Mouse (Mus musculus) neural tube, embryonic 14.5 days (tissue): Measurements from ENCODE around the gene Zfp282. TPM values are rescaled to one million over a fixed set of nuclear protein-coding genes. Genes with fewer than 3 reads are reported as not detected.

Experiments used
- ATAC-seq: fragments of 200-750 bp; cut with Nextera tagmentation; 2 replicates; pipeline ENCODE4 v1.8.0; 2017; ENCODE audit warnings: low read depth, mild to moderate bottlenecking, moderate TSS enrichment, moderate library complexity
- H3K27ac ChIP-seq: fragments of 300-500 bp; sonication (generic); 2 replicates; pipeline ENCODE4 v1.5.1; 2014; ENCODE audit warnings: low read depth, mild to moderate bottlenecking, control low read depth, low read length, moderate library complexity, mixed read lengths
- H3K27me3 ChIP-seq: fragments of 300-500 bp; sonication (generic); 2 replicates; pipeline ENCODE4 v1.6.1; 2014; ENCODE audit warnings: low read length; ENCODE audit not compliant: control insufficient read depth, insufficient read depth
- H3K36me3 ChIP-seq: fragments of 300-500 bp; sonication (generic); 2 replicates; pipeline ENCODE4 v1.6.1; 2014; ENCODE audit warnings: low read length, mixed read lengths; ENCODE audit not compliant: control insufficient read depth, insufficient read depth
- H3K4me1 ChIP-seq: fragments of 300-500 bp; sonication (generic); 2 replicates; pipeline ENCODE4 v1.6.1; 2014; ENCODE audit warnings: low read length; ENCODE audit not compliant: control insufficient read depth, insufficient read depth
- H3K4me2 ChIP-seq: fragments of 300-500 bp; sonication (generic); 2 replicates; pipeline ENCODE4 v1.6.1; 2014; ENCODE audit warnings: mild to moderate bottlenecking, low read depth, low read length, control low read depth
- H3K4me3 ChIP-seq: fragments of 300-500 bp; sonication (generic); 2 replicates; pipeline ENCODE4 v1.5.1; 2014; ENCODE audit warnings: low read depth, low read length, control low read depth, mixed read lengths
- H3K9ac ChIP-seq: fragments of 300-500 bp; sonication (generic); replicated peaks from 2 replicates; pipeline ENCODE4 v1.6.1; 2014; ENCODE audit warnings: low read depth, mild to moderate bottlenecking, control low read depth, low read length, mixed read lengths
- H3K9me3 ChIP-seq: fragments of 300-500 bp; sonication (generic); 2 replicates; pipeline ENCODE4 v1.6.1; 2016; ENCODE audit warnings: low read length; ENCODE audit not compliant: control insufficient read depth
- WGBS: fragments of 180-500 bp; shearing (Covaris S2); extraction: QIAGEN DNeasy Blood & Tissue Kit; methylation state at CpG from one replicate; pipeline ENCODE4 v1.1.7; 2014; 5-methylcytosine and 5-hydroxymethylcytosine counted together
- polyA plus RNA-seq: library from polyadenylated mRNA; unstranded; fragments of >200 nt; fragmentation: Nextera tagmentation; extraction: Ambion mirVana; gene quantifications from 2 replicates; pipeline ENCODE4 v1.2.1, GENCODE M21; 2014

Zfp282 gene
- polyA plus RNA-seq, 1 experiment from 2014 or later, result 15.9 TPM

DNA sequence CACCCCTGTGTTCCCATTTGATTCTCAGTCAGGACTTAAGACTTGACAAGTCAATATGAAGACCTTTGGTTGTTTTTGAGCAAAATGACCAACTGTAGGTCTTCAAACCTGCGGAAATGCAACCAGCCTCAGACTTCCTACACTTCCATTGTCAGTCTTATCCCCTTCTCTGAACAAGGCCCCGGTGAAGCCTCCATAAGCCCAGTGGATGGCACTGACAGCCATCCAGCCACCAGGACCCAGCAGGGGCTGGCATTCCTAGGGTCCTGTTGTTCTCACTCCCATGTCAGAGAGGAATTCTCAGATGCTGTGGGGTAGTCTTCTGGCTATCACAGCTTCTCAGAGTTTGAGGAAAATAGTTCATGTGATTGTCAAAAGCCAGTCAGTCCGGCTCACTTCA lies 1.6 kb downstream of the Zfp282 start:
- peak overlapping the region; percentile 96 for H3K4me3 ChIP-seq
- peaks cover 14% of the 10 kb centered on the region for H3K4me1 ChIP-seq
- H3K4me2 ChIP-seq, result peak overlapping the region; percentile 97
- 47% methylated on average over 3 of the region's 3 CpGs for WGBS
- peaks cover 20% of the 10 kb centered on the region for H3K36me3 ChIP-seq
- peak overlapping the region; percentile 94 for H3K9ac ChIP-seq
- no peak for ATAC-seq
- no peaks in the 10 kb centered on the region for H3K27me3 ChIP-seq
- H3K9me3 ChIP-seq, result no peaks in the 10 kb centered on the region
- peak overlapping the region; percentile 95 for H3K27ac ChIP-seq

- Histone ChIP-seq H3K27ac (no peak overlapping the region), H3K9me3 (no peaks in the 10 kb centered on the region), H3K4me3 (peak overlapping the region; percentile 96), H3K9ac (no peak overlapping the region; the same call in 1 of the 2 replicates), H3K4me1 (peaks cover 14% of the 10 kb centered on the region), H3K4me2 (peak overlapping the region; percentile 97), H3K36me3 (peaks cover 26% of the 10 kb centered on the region), H3K27me3 (no peaks in the 10 kb centered on the region)
- no peak for ATAC-seq
- 73% methylated on average over 4 of the region's 4 CpGs for WGBS
These were observed 2.2 kb downstream of the Zfp282 start for GRCm38 (mm10) chr6:47879049-47879716.

- Histone ChIP-seq H3K9me3 (no peaks in the 10 kb centered on the region), H3K4me1 (peaks cover 14% of the 10 kb centered on the region), H3K9ac (no peak overlapping the region), H3K27me3 (no peaks in the 10 kb centered on the region), H3K27ac (no peak overlapping the region), H3K4me3 (no peak overlapping the region), H3K4me2 (no peak overlapping the region), H3K36me3 (peaks cover 34% of the 10 kb centered on the region)
- ATAC-seq, result no peak
- 96% methylated on average over 10 of the region's 10 CpGs for WGBS
These were observed 3.2 kb downstream of the Zfp282 start for GRCm38 (mm10) chr6:47880166-47880565.

- 92% methylated on average over 8 of the region's 8 CpGs for WGBS
- H3K9me3 ChIP-seq, result no peaks in the 10 kb centered on the region
- H3K9ac ChIP-seq, result no peak overlapping the region
- no peak for ATAC-seq
- no peak overlapping the region for H3K4me3 ChIP-seq
- no peak overlapping the region for H3K4me2 ChIP-seq
- peaks cover 49% of the 10 kb centered on the region for H3K36me3 ChIP-seq
- H3K27ac ChIP-seq, result no peak overlapping the region
- H3K27me3 ChIP-seq, result no peaks in the 10 kb centered on the region
- no peaks in the 10 kb centered on the region for H3K4me1 ChIP-seq
These were observed 11.9 kb downstream of the Zfp282 start for GRCm38 (mm10) chr6:47888812-47889383.

- no peak for ATAC-seq
- peaks cover 28% of the 10 kb centered on the region for H3K36me3 ChIP-seq
- 96% methylated on average over 6 of the region's 6 CpGs for WGBS
These were observed 22.4 kb downstream of the Zfp282 start for GRCm38 (mm10) chr6:47899416-47899815.

DNA sequence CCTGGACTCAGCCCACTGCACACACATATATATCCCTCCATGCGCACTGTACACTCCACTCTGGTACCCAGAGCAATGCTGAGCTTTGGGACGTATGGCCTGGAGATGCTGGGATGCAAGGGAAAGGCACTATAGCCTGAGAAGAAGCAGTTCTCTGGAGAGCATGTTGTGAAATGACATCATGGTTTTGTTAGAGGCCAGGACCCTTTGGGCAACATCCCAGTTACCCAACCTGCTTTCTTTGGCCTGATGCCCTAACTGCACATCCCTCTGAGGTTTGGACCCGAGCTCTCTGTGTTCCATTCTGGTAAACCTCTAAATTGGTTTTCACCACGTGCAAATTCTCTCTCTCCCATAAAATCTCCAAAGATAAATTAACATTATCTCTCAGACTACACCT lies 26.6 kb downstream of the Zfp282 start:
- Histone ChIP-seq H3K9me3 (no peaks in the 10 kb centered on the region), H3K9ac (no peak overlapping the region), H3K4me1 (no peaks in the 10 kb centered on the region), H3K27ac (no peak overlapping the region), H3K4me3 (no peak overlapping the region), H3K4me2 (no peak overlapping the region), H3K36me3 (peaks cover 48% of the 10 kb centered on the region), H3K27me3 (no peaks in the 10 kb centered on the region)
- no peak for ATAC-seq
- WGBS, result 69% methylated on average over 4 of the region's 4 CpGs

More at GRCm38 (mm10) chr6:47899416-47899815, 22.4 kb downstream of the Zfp282 start:
- Histone ChIP-seq H3K9ac (no peak overlapping the region), H3K27ac (no peak overlapping the region), H3K4me3 (no peak overlapping the region), H3K4me2 (no peak overlapping the region), H3K4me1 (no peaks in the 10 kb centered on the region), H3K9me3 (no peaks in the 10 kb centered on the region), H3K27me3 (no peaks in the 10 kb centered on the region)

- Histone ChIP-seq H3K27me3 (no peaks in the 10 kb centered on the region), H3K36me3 (peaks cover 40% of the 10 kb centered on the region), H3K4me1 (no peaks in the 10 kb centered on the region), H3K4me2 (no peak overlapping the region), H3K4me3 (no peak overlapping the region), H3K9me3 (no peaks in the 10 kb centered on the region), H3K9ac (no peak overlapping the region), H3K27ac (no peak overlapping the region)
- ATAC-seq, result no peak
- 37% methylated on average over 19 of the region's 19 CpGs for WGBS
These were observed 27.4 kb downstream of the Zfp282 start for GRCm38 (mm10) chr6:47904361-47904760.

DNA sequence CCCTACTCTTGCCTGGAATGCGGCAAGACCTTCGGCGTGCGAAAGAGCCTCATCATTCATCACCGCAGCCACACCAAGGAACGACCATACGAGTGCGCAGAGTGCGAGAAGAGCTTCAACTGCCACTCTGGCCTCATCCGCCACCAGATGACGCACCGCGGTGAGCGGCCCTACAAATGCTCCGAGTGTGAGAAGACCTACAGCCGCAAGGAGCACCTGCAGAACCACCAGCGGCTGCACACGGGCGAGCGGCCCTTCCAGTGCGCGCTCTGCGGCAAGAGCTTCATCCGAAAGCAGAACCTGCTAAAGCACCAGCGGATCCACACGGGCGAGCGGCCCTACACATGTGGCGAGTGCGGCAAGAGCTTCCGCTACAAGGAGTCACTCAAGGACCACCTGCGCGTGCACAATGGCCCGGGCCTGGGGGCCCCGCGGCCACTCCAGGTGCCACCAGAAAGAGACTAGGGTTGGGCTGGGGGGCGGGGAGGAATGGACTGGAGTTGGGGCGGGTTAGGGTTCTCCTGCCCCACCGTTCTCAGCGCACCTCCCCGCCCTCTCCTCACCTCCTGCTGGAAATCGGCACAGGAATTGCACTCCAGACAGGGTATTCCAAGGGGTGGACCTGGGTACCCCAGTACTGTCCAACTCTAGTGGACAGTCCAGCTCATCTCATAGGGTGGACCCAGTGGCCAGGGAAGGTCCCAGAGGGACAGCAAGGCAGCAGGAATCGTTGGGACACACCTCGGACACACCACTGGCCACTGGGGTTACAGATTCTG lies 28.1 kb downstream of the Zfp282 start:
- peaks cover 40% of the 10 kb centered on the region for H3K36me3 ChIP-seq
- H3K9ac ChIP-seq, result no peak overlapping the region
- ATAC-seq, result peak; percentile 28; the same call in 1 of the 2 replicates
- no peaks in the 10 kb centered on the region for H3K9me3 ChIP-seq
- no peaks in the 10 kb centered on the region for H3K27me3 ChIP-seq
- H3K27ac ChIP-seq, result no peak overlapping the region
- no peak overlapping the region for H3K4me3 ChIP-seq
- no peak overlapping the region for H3K4me2 ChIP-seq
- no peaks in the 10 kb centered on the region for H3K4me1 ChIP-seq
- 49% methylated on average over 44 of the region's 44 CpGs for WGBS

DNA sequence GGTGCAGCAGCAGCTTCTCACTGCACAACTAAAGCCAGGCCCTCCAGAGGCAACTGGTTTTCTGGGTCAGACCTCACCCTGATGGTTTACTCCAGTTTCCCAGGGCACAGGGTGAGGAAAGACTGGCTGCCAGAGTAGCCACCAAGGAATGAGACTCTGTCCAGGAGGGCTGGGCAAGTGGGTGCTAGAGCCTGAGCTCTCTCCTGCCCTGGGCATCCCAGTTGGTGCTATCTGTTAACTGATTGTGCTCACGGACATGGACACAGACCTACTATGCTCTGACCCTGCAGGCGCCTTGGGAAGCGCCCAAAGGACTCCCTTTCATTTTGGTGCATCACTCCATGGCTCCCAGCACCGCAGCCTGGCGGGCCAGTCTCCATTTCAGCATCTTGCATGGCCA lies 29.3 kb downstream of the Zfp282 start:
- 97% methylated on average over 5 of the region's 5 CpGs for WGBS
- H3K4me1 ChIP-seq, result no peaks in the 10 kb centered on the region
- no peaks in the 10 kb centered on the region for H3K9me3 ChIP-seq
- H3K9ac ChIP-seq, result no peak overlapping the region
- H3K27me3 ChIP-seq, result no peaks in the 10 kb centered on the region
- no peak for ATAC-seq
- no peak overlapping the region for H3K4me3 ChIP-seq
- no peak overlapping the region for H3K27ac ChIP-seq
- H3K4me2 ChIP-seq, result no peak overlapping the region
- peaks cover 36% of the 10 kb centered on the region for H3K36me3 ChIP-seq
